Mouse (Mus musculus): ENCODE measurements around the gene Cdkn1b. TPM values are rescaled to one million over a fixed set of nuclear protein-coding genes. Genes with fewer than 3 reads are reported as not detected.

Gene Cdkn1b
- polyA plus RNA-seq, 1 experiment from 2014 or later: 17.2 TPM

DNA sequence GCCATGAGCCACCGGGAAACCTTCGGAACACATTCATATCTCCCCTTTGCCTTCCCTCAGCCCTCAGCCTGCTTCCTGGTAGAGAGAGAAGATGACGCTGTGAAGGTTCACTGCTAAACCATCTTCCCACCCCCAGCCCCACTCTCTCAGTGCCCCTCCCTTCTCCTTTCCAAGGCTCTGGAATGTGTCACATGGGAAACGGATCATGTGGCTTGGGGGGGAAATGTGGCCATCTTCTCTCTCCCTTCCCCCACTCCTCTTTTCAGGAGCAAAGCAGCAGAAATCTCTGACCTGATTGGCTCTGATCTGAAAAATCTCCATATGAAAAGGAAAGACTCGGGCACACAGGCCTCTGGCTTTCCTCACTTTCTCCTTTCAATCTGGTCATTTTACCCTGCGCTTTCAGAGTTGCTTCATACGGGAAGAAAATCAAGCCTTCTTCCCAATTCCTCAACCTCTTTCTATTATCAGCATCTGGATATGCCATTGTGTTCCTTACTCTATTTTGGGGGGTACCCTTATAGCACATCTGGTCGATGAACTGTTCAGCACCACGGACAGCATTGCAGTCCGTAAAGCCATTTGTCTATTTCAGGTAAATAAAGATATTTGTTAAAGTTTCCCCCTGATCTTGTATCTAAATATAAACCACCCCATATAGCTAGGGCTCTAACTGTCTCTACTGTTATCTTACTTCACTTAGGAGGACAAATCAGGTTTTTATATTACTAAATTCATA lies 32.3 kb upstream of the Cdkn1b start:
- under 1% methylated on average over 10 of the region's 10 CpGs for WGBS
- H3K4me1 ChIP-seq (replicated peaks): peaks cover 37% of the 10 kb centered on the region
- peak; percentile 88 for DNase-seq (ENCODE audit: low spot score)
- H3K36me3 ChIP-seq: peaks cover 23% of the 10 kb centered on the region
- peak overlapping the region; percentile 89 for H3K27ac ChIP-seq
- no peaks in the 10 kb centered on the region for H3K9me3 ChIP-seq
- peak overlapping the region; percentile 64 for H3K4me3 ChIP-seq
- no peaks in the 10 kb centered on the region for H3K27me3 ChIP-seq (ENCODE audit: insufficient read depth, poor library complexity, severe bottlenecking)

DNA sequence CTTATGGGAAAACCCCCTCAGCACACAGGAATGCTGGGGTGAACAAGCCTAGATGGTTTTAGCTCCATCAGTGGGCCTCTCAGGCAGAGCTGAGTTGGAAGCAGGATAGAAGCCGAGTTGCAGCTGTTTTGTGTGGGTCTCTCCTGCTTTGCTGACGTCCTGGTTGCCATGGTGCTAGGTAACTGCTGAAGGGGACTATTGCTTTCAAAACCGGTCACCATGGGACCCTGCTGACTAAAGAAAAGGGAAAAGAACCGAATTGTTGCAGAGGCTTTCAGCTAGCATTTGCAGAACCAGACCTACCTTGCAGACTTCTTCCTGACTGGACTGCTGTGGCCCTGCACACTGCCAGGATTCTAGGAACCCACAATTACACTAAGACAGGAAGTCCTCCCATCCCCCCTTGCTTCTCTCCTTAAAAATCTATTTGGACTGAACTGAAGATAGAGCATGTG lies 31.6 kb upstream of the Cdkn1b start:
- peak overlapping the region; percentile 64 for H3K4me3 ChIP-seq

DNA sequence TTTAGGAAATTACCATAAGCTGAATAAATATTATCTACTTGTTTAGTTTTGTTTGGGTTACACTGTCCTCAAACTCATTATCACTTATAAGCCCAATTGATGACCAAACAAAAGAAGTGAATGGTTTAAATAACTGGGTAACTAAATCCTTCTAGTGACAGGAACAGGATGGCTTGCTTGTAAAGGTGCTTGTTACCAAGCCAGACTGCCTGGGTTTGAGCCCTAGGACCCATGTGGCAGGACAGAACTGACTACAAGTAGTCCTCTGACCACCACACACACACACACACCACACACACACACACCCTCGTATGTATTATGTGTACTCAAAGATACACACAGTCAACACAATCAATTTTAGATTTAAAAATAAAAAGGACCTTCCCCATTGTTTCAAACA lies 30.4 kb upstream of the Cdkn1b start:
- H3K27ac ChIP-seq: peak overlapping the region; percentile 89; the same call in 1 of the 2 replicates
- 87% methylated on average over 1 of the region's 1 CpGs for WGBS
- no peaks in the 10 kb centered on the region for H3K9me3 ChIP-seq
- H3K36me3 ChIP-seq: 0 out of 2 replicates have a peak, but pooled peaks cover 9% of the 10 kb centered on the region
- no peaks in the 10 kb centered on the region for H3K27me3 ChIP-seq (ENCODE audit: insufficient read depth, poor library complexity, severe bottlenecking)
- DNase-seq (ENCODE audit: low spot score): no peak
- peaks cover 37% of the 10 kb centered on the region for H3K4me1 ChIP-seq (replicated peaks)
- no peak overlapping the region for H3K4me3 ChIP-seq

More for the DNA sequence above, 31.6 kb upstream of the Cdkn1b start:
- peak; percentile 62 for DNase-seq (ENCODE audit: low spot score)
- Histone ChIP-seq H3K27ac (peak overlapping the region; percentile 89), H3K27me3 (ENCODE audit: insufficient read depth, poor library complexity, severe bottlenecking) (no peaks in the 10 kb centered on the region), H3K36me3 (peaks cover 18% of the 10 kb centered on the region), H3K9me3 (no peaks in the 10 kb centered on the region), H3K4me1 (replicated peaks) (peaks cover 37% of the 10 kb centered on the region)
- 6% methylated on average over 4 of the region's 4 CpGs for WGBS

DNA sequence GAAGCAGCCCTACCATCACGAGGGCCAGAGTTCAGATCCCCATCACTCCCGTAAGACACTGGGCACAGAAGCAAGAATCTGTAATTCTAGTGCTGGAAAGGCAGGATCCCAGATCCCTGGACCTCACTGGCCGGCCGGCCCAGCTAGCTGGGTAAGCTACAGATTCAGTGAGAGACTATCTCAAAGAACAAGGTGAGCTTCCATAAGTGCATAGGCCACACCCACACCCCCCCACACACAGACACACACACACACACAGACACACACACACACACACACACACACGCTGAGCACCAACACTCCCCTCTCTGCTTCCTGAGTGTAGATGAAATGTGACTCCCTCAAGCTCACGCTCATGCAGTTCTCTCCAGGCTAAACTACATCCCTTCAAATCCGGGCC lies 29.8 kb upstream of the Cdkn1b start:
- H3K4me1 ChIP-seq (replicated peaks): peaks cover 37% of the 10 kb centered on the region
- WGBS: 80% methylated on average over 7 of the region's 7 CpGs
- H3K36me3 ChIP-seq: 0 out of 2 replicates have a peak, but pooled peaks cover 5% of the 10 kb centered on the region
- no peak overlapping the region for H3K4me3 ChIP-seq
- H3K9me3 ChIP-seq: no peaks in the 10 kb centered on the region
- DNase-seq (ENCODE audit: low spot score): no peak
- no peaks in the 10 kb centered on the region for H3K27me3 ChIP-seq (ENCODE audit: insufficient read depth, poor library complexity, severe bottlenecking)
- no peak overlapping the region for H3K27ac ChIP-seq

DNA sequence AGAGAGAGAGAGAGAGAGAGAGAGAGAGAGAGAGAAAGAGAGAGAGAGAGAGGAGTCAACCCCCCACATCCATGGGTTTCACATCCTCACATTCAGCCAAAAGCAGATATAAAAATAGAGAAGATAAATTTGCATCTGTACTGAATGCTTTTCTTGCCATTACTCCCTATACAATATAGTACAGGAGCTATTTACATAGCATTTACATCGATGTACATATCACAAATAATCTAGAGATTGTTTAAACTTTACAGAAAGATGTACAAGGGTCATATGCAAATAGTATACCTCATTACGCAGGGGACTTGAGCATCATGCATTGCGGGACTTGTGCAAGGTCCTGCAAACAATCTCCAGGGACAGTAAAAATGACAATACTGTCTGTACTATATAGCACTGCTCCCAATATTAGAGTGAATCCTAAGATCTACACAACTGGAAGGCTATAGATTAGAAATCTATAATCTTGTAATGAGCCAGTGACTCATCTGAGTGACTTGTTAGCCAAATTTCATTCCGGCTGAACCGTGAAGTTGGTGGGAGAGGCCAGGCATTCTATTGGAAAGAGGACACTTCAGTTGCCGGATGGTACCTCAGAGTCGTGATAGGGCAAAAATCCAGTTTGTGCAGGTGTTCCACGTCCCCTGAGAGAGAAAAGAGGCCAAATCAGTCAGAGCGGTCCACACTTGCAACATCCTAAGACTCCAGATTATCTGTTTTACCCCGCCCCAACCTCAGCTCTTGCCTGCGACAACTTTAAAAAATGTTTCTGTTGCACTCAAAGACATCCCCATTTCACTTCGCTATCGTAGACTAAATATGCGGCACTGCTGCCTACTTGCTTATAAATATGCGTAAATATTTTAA lies 23.4 kb upstream of the Cdkn1b start:
- no peaks in the 10 kb centered on the region for H3K27me3 ChIP-seq (ENCODE audit: insufficient read depth, poor library complexity, severe bottlenecking)
- peak; percentile 11 for DNase-seq (ENCODE audit: low spot score)
- WGBS: 59% methylated on average over 15 of the region's 15 CpGs
- H3K36me3 ChIP-seq: 0 out of 2 replicates have a peak, but pooled peaks cover 5% of the 10 kb centered on the region
- peak overlapping the region; percentile 67 for H3K4me3 ChIP-seq
- peaks cover 30% of the 10 kb centered on the region for H3K4me1 ChIP-seq (replicated peaks)
- H3K9me3 ChIP-seq: no peaks in the 10 kb centered on the region
- H3K27ac ChIP-seq: peak overlapping the region; percentile 99

DNA sequence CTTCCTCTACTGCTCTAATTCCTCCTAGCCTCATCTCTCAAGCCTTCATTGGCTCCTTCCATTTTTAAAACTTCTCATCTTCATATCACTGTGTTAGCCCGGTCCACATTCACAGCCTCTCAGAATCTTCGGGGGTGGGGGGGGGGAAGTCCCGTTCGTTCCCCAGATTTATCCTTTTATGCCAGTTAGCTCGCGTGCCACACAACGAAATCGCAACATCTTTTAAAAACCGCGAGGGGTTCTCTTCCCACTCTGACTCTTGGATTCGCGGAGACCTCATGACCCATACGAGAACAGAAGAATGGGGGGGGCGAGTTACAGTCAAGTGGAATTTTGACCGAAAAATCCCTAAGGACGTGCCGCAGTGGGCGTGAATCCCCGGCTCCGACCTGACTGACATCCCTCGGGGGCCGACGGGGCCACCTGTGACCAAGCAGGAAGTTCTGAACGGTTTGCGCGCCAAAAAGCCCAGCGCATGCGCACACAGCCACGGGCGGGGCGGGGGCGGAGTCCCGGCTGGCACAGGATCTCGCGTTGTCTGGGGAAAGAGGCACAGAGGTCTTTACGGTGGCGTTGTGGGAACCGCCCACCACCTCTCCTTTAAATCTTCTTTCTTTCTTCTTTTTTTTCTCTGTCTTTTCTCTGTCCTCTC lies 22.6 kb upstream of the Cdkn1b start:
- Histone ChIP-seq H3K9me3 (no peaks in the 10 kb centered on the region), H3K27me3 (ENCODE audit: insufficient read depth, poor library complexity, severe bottlenecking) (no peaks in the 10 kb centered on the region), H3K27ac (peak overlapping the region; percentile 99), H3K4me1 (replicated peaks) (peaks cover 30% of the 10 kb centered on the region), H3K4me3 (peak overlapping the region; percentile 67), H3K36me3 (0 out of 2 replicates have a peak, but pooled peaks cover 5% of the 10 kb centered on the region)
- DNase-seq (ENCODE audit: low spot score): peak; percentile 99
- under 1% methylated on average over 38 of the region's 38 CpGs for WGBS

DNA sequence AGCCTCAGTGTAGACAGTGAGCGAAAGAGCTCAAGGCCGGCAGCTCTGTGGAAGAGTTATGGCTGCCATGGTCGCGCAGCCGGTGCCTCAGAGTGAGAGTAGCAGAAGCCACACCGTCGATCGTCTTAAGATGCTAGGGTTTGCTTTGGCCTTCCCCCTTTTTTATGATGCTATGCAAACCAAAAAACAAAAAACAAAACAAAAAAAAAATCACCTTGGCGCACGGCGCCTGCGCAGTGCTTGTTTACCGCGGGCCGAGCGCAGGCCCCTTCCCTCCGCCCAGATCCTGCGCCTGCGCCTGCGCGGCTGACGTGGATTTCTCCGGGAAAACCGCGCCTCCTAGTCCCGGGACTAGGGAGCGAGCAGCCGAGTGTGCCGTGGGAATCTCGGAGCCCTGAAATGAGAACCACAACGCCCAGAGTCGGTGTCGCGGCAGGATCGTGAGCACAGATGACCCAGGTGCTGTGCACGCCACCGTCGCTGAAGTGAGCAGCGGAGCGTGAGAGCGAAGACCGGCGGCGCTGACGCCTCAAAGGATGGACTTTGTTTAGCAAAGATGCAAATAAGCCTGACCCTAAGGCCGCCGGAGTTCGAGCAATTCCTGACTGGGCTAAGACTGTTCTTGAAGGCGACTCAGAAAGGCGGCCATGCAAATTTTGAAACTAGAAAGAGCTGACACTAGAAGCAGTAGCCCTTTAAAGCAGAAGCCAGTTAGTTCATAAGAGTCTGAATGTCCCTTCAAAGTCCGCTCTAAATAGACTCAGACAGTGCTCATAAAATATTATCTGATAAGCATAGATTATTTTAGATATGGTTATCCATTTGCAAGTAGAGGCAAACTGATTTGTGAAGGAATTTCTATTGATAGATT lies 21.9 kb upstream of the Cdkn1b start, which contains the start of gene Gpr19:
Gene Gpr19, minus strand, starts transcription at position 484 of the 871 bp plus-strand sequence.
- H3K4me1 ChIP-seq (replicated peaks): peaks cover 30% of the 10 kb centered on the region
- 0 out of 2 replicates have a peak, but pooled peaks cover 5% of the 10 kb centered on the region for H3K36me3 ChIP-seq
- H3K27ac ChIP-seq: peak within 1 kb of the TSS; percentile 99
- peak within 1 kb of the TSS; percentile 67 for H3K4me3 ChIP-seq
- WGBS: under 1% methylated on average over 51 of the region's 51 CpGs
- DNase-seq (ENCODE audit: low spot score): peak; percentile 95
- H3K9me3 ChIP-seq: no peaks in the 10 kb centered on the region
- no peaks in the 10 kb centered on the region for H3K27me3 ChIP-seq (ENCODE audit: insufficient read depth, poor library complexity, severe bottlenecking)

DNA sequence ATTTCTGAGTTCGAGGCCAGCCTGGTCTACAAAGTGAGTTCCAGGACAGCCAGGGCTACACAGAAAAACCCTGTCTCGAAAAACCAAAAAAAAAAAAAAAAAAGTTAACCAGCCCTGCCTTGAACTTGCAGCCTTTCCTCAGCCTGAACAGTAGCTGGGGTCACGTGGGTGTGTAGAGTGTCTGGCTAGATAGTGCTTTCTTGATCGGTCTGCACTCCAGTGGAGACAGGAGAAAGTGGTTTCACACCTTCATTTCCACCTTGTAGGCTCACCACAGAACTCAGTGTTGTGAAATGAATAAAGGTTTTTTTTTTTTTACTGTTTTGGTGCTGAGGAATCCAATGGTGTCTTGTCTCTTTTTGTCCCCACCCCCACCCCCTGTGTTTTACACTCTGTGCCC lies 16.8 kb upstream of the Cdkn1b start:
- peaks cover 13% of the 10 kb centered on the region for H3K4me1 ChIP-seq (replicated peaks)
- no peak overlapping the region for H3K27ac ChIP-seq
- no peaks in the 10 kb centered on the region for H3K36me3 ChIP-seq
- no peak overlapping the region for H3K4me3 ChIP-seq
- H3K27me3 ChIP-seq (ENCODE audit: insufficient read depth, poor library complexity, severe bottlenecking): no peaks in the 10 kb centered on the region
- no peak for DNase-seq (ENCODE audit: low spot score)
- 90% methylated on average over 4 of the region's 4 CpGs for WGBS
- peaks cover 6% of the 10 kb centered on the region; the same call in 1 of the 2 replicates for H3K9me3 ChIP-seq

DNA sequence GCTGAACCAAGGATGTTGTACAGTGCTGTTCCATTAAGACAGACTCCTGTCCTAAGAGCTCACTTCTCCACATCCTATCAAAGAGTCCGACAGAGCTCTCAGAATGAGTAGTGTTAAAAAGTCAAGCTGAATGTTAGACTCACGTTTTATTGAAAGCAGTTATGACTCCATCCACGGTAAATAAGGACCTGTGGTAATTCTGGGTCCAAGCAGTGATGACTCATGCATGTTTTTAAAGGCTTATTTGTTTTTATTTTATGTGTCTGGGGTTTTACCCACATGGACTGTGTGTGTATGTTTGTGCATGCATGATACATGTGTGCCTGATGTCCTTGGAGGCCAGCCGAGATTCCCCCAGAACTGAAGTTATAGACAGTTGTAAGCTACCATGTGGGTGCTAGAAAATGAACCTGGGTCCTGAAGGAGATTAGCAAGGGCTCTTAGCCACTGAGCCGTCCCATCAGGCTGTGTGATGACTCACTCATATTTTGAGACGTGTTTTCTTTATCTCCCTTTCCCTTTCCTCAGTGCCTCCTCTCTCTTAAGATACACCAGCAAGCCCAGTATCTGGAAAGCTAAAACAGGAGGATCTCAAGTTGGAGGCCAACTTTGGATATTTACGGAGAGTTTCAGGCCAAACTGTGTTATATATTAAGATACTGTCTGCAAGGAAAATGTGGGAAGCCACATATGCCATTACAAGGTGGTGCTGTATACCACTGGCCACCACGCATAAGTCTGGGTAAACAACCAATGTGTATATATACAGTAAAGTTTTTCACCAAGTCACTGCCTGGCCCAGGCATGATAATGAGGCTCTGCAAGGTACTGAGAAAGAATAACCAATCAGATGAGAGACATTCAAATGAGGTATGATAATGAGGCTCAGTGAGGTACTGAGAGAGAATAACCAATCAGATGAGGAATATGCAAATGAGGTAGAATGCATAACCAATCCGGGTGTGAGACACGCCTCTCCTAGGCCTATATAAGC lies 16.0 kb upstream of the Cdkn1b start:
- H3K4me3 ChIP-seq: no peak overlapping the region
- H3K27me3 ChIP-seq (ENCODE audit: insufficient read depth, poor library complexity, severe bottlenecking): no peaks in the 10 kb centered on the region
- peaks cover 6% of the 10 kb centered on the region for H3K4me1 ChIP-seq (replicated peaks)
- no peaks in the 10 kb centered on the region for H3K36me3 ChIP-seq
- H3K9me3 ChIP-seq: peaks cover 6% of the 10 kb centered on the region; the same call in 1 of the 2 replicates
- no peak overlapping the region for H3K27ac ChIP-seq
- no peak for DNase-seq (ENCODE audit: low spot score)
- whole genome bisulfite sequencing: 92% methylated on average over 10 of the region's 10 CpGs

DNA sequence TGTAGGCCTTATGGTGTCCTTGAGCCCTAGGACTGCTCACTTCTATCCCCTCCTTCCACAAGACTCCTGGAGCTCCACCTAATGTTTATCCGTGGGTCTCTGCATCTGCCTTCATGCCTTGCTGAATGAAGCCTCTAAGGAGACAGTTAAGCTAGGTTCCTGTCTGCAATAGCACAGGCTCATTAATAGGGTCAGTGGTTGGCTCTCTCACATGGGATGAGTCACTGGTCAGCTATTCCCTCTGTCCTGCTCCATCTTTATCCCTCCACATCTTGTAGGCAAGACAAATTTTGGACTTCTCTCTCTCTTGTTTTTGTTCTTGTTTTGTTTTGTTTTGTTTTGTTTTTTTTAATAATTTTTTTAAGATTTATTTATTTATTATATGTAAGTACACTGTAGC lies 14.4 kb upstream of the Cdkn1b start:
- Histone ChIP-seq H3K27ac (no peak overlapping the region), H3K36me3 (no peaks in the 10 kb centered on the region), H3K27me3 (ENCODE audit: insufficient read depth, poor library complexity, severe bottlenecking) (no peaks in the 10 kb centered on the region), H3K9me3 (peaks cover 6% of the 10 kb centered on the region; the same call in 1 of the 2 replicates), H3K4me1 (replicated peaks) (no peaks in the 10 kb centered on the region), H3K4me3 (no peak overlapping the region)
- no peak for DNase-seq (ENCODE audit: low spot score)
- WGBS: 82% methylated on average over 1 of the region's 1 CpGs

DNA sequence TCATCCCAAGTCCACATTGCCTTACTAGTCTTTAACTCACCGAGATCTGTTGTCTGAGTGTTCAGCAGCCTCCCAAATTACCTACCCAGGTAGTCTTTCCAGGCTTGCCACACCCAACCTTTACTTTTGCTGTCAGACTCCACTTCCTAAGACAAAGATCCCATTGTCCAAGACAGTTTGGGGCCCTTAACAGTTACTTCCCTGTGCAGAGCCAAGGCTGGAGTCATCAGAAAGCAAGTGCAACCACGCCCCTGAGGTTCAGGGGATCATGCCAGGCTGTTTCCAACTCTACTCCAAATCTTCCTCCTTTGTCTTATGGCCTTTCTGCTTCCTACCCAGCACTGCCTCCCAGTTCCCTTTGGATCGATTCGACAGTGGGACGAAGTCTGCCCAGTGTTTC lies 5.7 kb upstream of the Cdkn1b start:
- DNase-seq (ENCODE audit: low spot score): no peak
- no peak overlapping the region for H3K4me3 ChIP-seq
- WGBS: 91% methylated on average over 5 of the region's 5 CpGs

More for the DNA sequence above, 5.7 kb upstream of the Cdkn1b start:
- Histone ChIP-seq H3K36me3 (no peaks in the 10 kb centered on the region), H3K27me3 (ENCODE audit: insufficient read depth, poor library complexity, severe bottlenecking) (peaks cover 21% of the 10 kb centered on the region; the same call in 1 of the 2 replicates), H3K9me3 (no peaks in the 10 kb centered on the region), H3K4me1 (replicated peaks) (peaks cover 37% of the 10 kb centered on the region), H3K27ac (no peak overlapping the region)
